Comparison of ENCODE assay signal across 23 mouse cellular contexts in genomic region chrX:48191261-48191660, GRCm38 (mm10). TPM values are rescaled to one million over a fixed set of nuclear protein-coding genes. Genes with fewer than 3 reads are reported as not detected.
DNase-seq lines count a peak whose midpoint lies in the region; ATAC-seq and TF ChIP-seq lines count a peak whose summit lies in the region.
"Had no signal": no experiment of that assay in that cellular context is flagged by ENCODE, and none has a peak within 500 bp of the region (broad histone marks: within the 10 kb centered on the region; RNA-seq: fewer than 3 reads in every experiment).

No protein-coding gene starts in this region.

- H3K4me2 ChIP-seq in liver, embryonic 15.5 days = no peak overlapping the region
- H3K4me2 ChIP-seq in lung, postnatal 0 days (replicated peaks; ENCODE audit: low read depth, low read length) = no peak overlapping the region
- H3K4me2 ChIP-seq: embryonic facial prominence, embryonic 13.5 days; embryonic facial prominence, embryonic 15.5 days; forebrain, embryonic 12.5 days had no signal

- 0 out of 2 replicates have a peak, but pooled peaks cover 3% of the 10 kb centered on the region for H3K36me3 ChIP-seq in liver, embryonic 15.5 days (replicated peaks)
- H3K36me3 ChIP-seq in lung, postnatal 0 days (ENCODE audit: insufficient read depth, low read length) = no peaks in the 10 kb centered on the region

- no peaks in the 10 kb centered on the region for H3K4me1 ChIP-seq in liver, embryonic 15.5 days (replicated peaks)
- no peaks in the 10 kb centered on the region for H3K4me1 ChIP-seq in lung, postnatal 0 days (ENCODE audit: insufficient read depth, low read depth, low read length)
- H3K4me1 ChIP-seq: embryonic facial prominence, embryonic 13.5 days; embryonic facial prominence, embryonic 15.5 days; forebrain, embryonic 12.5 days had no signal

- no peaks in the 10 kb centered on the region for H3K9me3 ChIP-seq in liver, embryonic 15.5 days (replicated peaks)
- H3K9me3 ChIP-seq in lung, postnatal 0 days (ENCODE audit: low read length) = no peaks in the 10 kb centered on the region
- H3K9me3 ChIP-seq: embryonic facial prominence, embryonic 13.5 days; embryonic facial prominence, embryonic 15.5 days; forebrain, embryonic 10.5 days; forebrain, embryonic 12.5 days had no signal

- TF ChIP-seq CTCF in lung, postnatal 0 days (IDR thresholded peaks at IDR 0.05) = no peak

- 66% methylated on average over 6 of the region's 6 CpGs for WGBS in liver, embryonic 15.5 days (ENCODE audit: insufficient replicate concordance)
- 73% methylated on average over 6 of the region's 6 CpGs for WGBS in lung, postnatal 0 days

- no peak overlapping the region for H3K27ac ChIP-seq in liver, embryonic 15.5 days (replicated peaks)
- no peak overlapping the region for H3K27ac ChIP-seq in lung, postnatal 0 days (ENCODE audit: low read length)
- H3K27ac ChIP-seq: embryonic facial prominence, embryonic 13.5 days; embryonic facial prominence, embryonic 15.5 days; forebrain, embryonic 10.5 days; forebrain, embryonic 12.5 days had no signal

- TF ChIP-seq EP300 in lung, postnatal 0 days (IDR thresholded peaks at IDR 0.05) = no peak

- no peaks in the 10 kb centered on the region for H3K27me3 ChIP-seq in liver, embryonic 15.5 days
- H3K27me3 ChIP-seq in lung, postnatal 0 days (replicated peaks; ENCODE audit: insufficient read depth, low read length) = no peaks in the 10 kb centered on the region
- H3K27me3 ChIP-seq: embryonic facial prominence, embryonic 13.5 days; embryonic facial prominence, embryonic 15.5 days; forebrain, embryonic 12.5 days had no signal

- H3K4me3 ChIP-seq in liver, embryonic 15.5 days (replicated peaks) = no peak overlapping the region
- H3K4me3 ChIP-seq in lung, postnatal 0 days (ENCODE audit: low read depth, low read length) = no peak overlapping the region
- H3K4me3 ChIP-seq: embryonic facial prominence, embryonic 13.5 days; embryonic facial prominence, embryonic 15.5 days; erythroblast, embryonic 14.5 days; forebrain, embryonic 10.5 days; forebrain, embryonic 12.5 days had no signal

- no peak overlapping the region for H3K9ac ChIP-seq in liver, embryonic 15.5 days
- no peak overlapping the region for H3K9ac ChIP-seq in lung, postnatal 0 days (replicated peaks; ENCODE audit: low read depth)
- H3K9ac ChIP-seq: embryonic facial prominence, embryonic 13.5 days; embryonic facial prominence, embryonic 15.5 days; forebrain, embryonic 12.5 days had no signal

- peak; percentile 22; the same call in 1 of the 2 replicates for ATAC-seq in liver, embryonic 15.5 days (ENCODE audit: insufficient read depth)
- ATAC-seq in lung, postnatal 0 days = no peak
- ATAC-seq: forebrain, embryonic 14.5 days had no signal

- no peak for DNase-seq in liver
- peak; percentile 18 for DNase-seq in lung, postnatal 36 days
- no peak for DNase-seq in lung, postnatal 0 days (ENCODE audit: low spot score)
- peak; percentile 17 for DNase-seq in yolk sac, embryonic 10.5 days (ENCODE audit: low spot score)
- no peak for DNase-seq in heart, adult 18-20 months
- DNase-seq: adrenal gland, adult 2 months; adrenal gland, postnatal 10 days; adrenal gland, postnatal 25 days; cerebellum, adult 11 months; cerebellum, adult 18-20 months; cerebellum, adult 8-10 months; cerebellum, adult 9-11 months; cerebellum, postnatal 14 days; cerebellum, postnatal 36 days; embryo, embryonic 11 days had no signal

RNA-seq across cellular contexts. Expression of gene Zdhhc9, which starts 17.4 kb away (rescaled TPM):
- 2.7 and 3.1 TPM in 2 replicates for polyA plus RNA-seq in liver, embryonic 15.5 days (2015; fragmentation: Nextera tagmentation; extraction: Ambion mirVana)
- polyA plus RNA-seq in lung, postnatal 0 days (2015; fragmentation: Nextera tagmentation; extraction: Ambion mirVana) = 3.9 and 4.2 TPM in 2 replicates
- total RNA-seq in heart, adult 18-20 months (2021) = 10 to 100 TPM; 28.1 to 37.1 TPM

RNA-seq across cellular contexts. Expression of gene Sash3, which starts 45.0 kb away (rescaled TPM):
- polyA plus RNA-seq in liver, embryonic 15.5 days (2015; fragmentation: Nextera tagmentation; extraction: Ambion mirVana) = 8.8 and 9.9 TPM in 2 replicates
- 4.5 and 4.8 TPM in 2 replicates for polyA plus RNA-seq in lung, postnatal 0 days (2015; fragmentation: Nextera tagmentation; extraction: Ambion mirVana)
- 1 to 10 TPM; 1.0 to 4.1 TPM for total RNA-seq in heart, adult 18-20 months (2021)
- polyA plus RNA-seq: C2C12 had no signal

Comparison
In these comparisons a context has a peak if more than half of its experiments do, and no peak if none do; other contexts are left out.
1. DNase-seq: peak in lung, postnatal 36 days (single experiment) and yolk sac, embryonic 10.5 days (single experiment); none in liver (single experiment), lung, postnatal 0 days (single experiment) and heart, adult 18-20 months (0 of 2).